Mouse (Mus musculus) small intestine, adult 2 months (tissue): Measurements from ENCODE around the gene Bcl2l13.
"Not testable (repeated sequence)": the region's sequence is repeated elsewhere in the genome, so short reads cannot be mapped to it uniquely, and the experiment has no call there.

Experiments used
- CTCF ChIP-seq: fragments of 200-500 bp; IDR thresholded peaks from 2 replicates; pipeline ENCODE4 v1.5.1; 2012; ENCODE audit warnings: low read depth, mild to moderate bottlenecking, control low read depth, inconsistent platforms, low read length, moderate library complexity, mixed read lengths; ENCODE audit not compliant: insufficient replicate concordance, insufficient read length; ENCODE audit errors: extremely low read depth
- POLR2A ChIP-seq: fragments of 200-500 bp; IDR thresholded peaks from 2 replicates; pipeline ENCODE4 v1.6.1; 2012; ENCODE audit warnings: low read depth, mild to moderate bottlenecking, control low read depth, inconsistent platforms, low read length, moderate library complexity

DNA sequence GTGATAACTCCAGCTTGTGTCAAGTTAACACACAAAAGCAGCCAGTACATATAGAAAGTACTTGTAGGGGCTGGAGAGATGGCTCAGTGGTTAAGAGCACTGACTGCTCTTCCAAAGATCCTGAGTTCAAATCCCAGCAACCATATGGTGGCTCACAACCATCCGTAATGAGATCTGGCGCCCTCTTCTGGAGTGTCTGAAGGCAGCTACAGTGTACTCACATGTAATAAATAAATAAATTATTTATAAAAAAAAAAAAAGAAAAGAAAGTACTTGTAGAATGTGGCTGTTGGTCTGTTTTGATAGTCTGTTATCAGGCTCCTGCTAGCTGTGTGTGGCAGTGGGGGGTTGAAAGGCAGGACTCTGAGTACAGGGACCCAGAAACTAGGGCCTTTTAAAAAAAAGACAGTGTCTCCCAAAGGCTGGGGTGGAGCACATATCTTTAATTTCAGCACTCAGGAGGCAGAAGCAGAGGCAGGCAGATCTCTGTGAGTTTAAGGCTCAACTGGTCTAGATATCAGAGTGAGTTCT lies 88.8 kb downstream of the Bcl2l13 start:
- TF ChIP-seq POLR2A, CTCF: not testable (repeated sequence)
